Mouse (Mus musculus): ENCODE measurements around the gene Rara. TPM values are rescaled to one million over a fixed set of nuclear protein-coding genes. Genes with fewer than 3 reads are reported as not detected.

Gene Rara
- total RNA-seq, 2 experiments from 2014 or later: 2.2 to 4.4 TPM

GRCm38 (mm10) chr11:98937410-98937913 lies 9.8 kb downstream of the Rara start:
- ATAC-seq (replicated peaks; ENCODE audit: poor library complexity): peak; percentile 53

GRCm38 (mm10) chr11:98937914-98938694 lies 10.5 kb downstream of the Rara start:
- ATAC-seq (replicated peaks; ENCODE audit: poor library complexity): no peak

- no peak for ATAC-seq (replicated peaks; ENCODE audit: poor library complexity)
Observed at GRCm38 (mm10) chr11:98938701-98939083, 11.1 kb downstream of the Rara start.

- no peak for ATAC-seq (replicated peaks; ENCODE audit: poor library complexity)
Observed at GRCm38 (mm10) chr11:98939084-98939952, 11.7 kb downstream of the Rara start.

GRCm38 (mm10) chr11:98939953-98940641 lies 12.5 kb downstream of the Rara start:
- ATAC-seq (replicated peaks; ENCODE audit: poor library complexity): no peak

GRCm38 (mm10) chr11:98940776-98941175 lies 13.2 kb downstream of the Rara start:
- ATAC-seq (replicated peaks; ENCODE audit: poor library complexity): no peak

GRCm38 (mm10) chr11:98941341-98941825 lies 13.8 kb downstream of the Rara start:
- ATAC-seq (replicated peaks; ENCODE audit: poor library complexity): no peak

- peak; percentile 57 for ATAC-seq (replicated peaks; ENCODE audit: poor library complexity)
Observed at GRCm38 (mm10) chr11:98941826-98942550, 14.4 kb downstream of the Rara start.

GRCm38 (mm10) chr11:98942555-98942922 lies 14.9 kb downstream of the Rara start:
- no peak for ATAC-seq (replicated peaks; ENCODE audit: poor library complexity)

GRCm38 (mm10) chr11:98942923-98943641 lies 15.5 kb downstream of the Rara start:
- no peak for ATAC-seq (replicated peaks; ENCODE audit: poor library complexity)

GRCm38 (mm10) chr11:98943741-98944461 lies 16.3 kb downstream of the Rara start:
- no peak for ATAC-seq (replicated peaks; ENCODE audit: poor library complexity)

GRCm38 (mm10) chr11:98944897-98945604 lies 17.4 kb downstream of the Rara start:
- ATAC-seq (replicated peaks; ENCODE audit: poor library complexity): no peak

- no peak for ATAC-seq (replicated peaks; ENCODE audit: poor library complexity)
Observed at GRCm38 (mm10) chr11:98945605-98945977, 18.0 kb downstream of the Rara start.

- ATAC-seq (replicated peaks; ENCODE audit: poor library complexity): peak; percentile 61
Observed at GRCm38 (mm10) chr11:98947969-98948569, 20.5 kb downstream of the Rara start.

- 0 out of 2 replicates have a peak, but pooled peaks have one; percentile 12 for ATAC-seq (replicated peaks; ENCODE audit: poor library complexity)
Observed at GRCm38 (mm10) chr11:98949242-98949957, 21.8 kb downstream of the Rara start.

GRCm38 (mm10) chr11:98949958-98950460 lies 22.4 kb downstream of the Rara start:
- no peak for ATAC-seq (replicated peaks; ENCODE audit: poor library complexity)

GRCm38 (mm10) chr11:98950484-98950883 lies 22.9 kb downstream of the Rara start:
- ATAC-seq (replicated peaks; ENCODE audit: poor library complexity): no peak

Data from megakaryocyte progenitor cell, adult 5-6 weeks (primary cell).